Mouse (Mus musculus) embryonic facial prominence, embryonic 13.5 days (tissue): Measurements from ENCODE around the gene Ern2. TPM values are rescaled to one million over a fixed set of nuclear protein-coding genes. Genes with fewer than 3 reads are reported as not detected.
A peak's percentile ranks its signal among the peaks of the same experiment; 100 is the strongest.

ENCODE experiments used
- ATAC-seq: fragments of 200-750 bp; cut with Nextera tagmentation; 2 replicates; pipeline ENCODE4 v1.8.0; 2017; ENCODE audit warnings: low read depth; ENCODE audit not compliant: insufficient number of reproducible peaks, insufficient read depth, low FRiP score, low TSS enrichment
- H3K27ac ChIP-seq: fragments of 300-500 bp; sonication (generic); 2 replicates; pipeline ENCODE4 v1.5.1; 2015; ENCODE audit warnings: moderate library complexity, mild to moderate bottlenecking, inconsistent platforms
- H3K27me3 ChIP-seq: fragments of 300-500 bp; sonication (generic); 2 replicates; pipeline ENCODE4 v1.6.1; 2015; ENCODE audit warnings: mild to moderate bottlenecking, inconsistent platforms
- H3K36me3 ChIP-seq: fragments of 300-500 bp; sonication (generic); 2 replicates; pipeline ENCODE4 v1.6.1; 2015; ENCODE audit warnings: mild to moderate bottlenecking, inconsistent platforms
- H3K4me1 ChIP-seq: fragments of 300-500 bp; sonication (generic); 2 replicates; pipeline ENCODE4 v1.6.1; 2015; ENCODE audit warnings: inconsistent platforms
- H3K4me2 ChIP-seq: fragments of 300-500 bp; sonication (generic); 2 replicates; pipeline ENCODE4 v1.6.1; 2015; ENCODE audit warnings: moderate library complexity, mild to moderate bottlenecking, inconsistent platforms
- H3K4me3 ChIP-seq: fragments of 300-500 bp; sonication (generic); 2 replicates; pipeline ENCODE4 v1.5.1; 2015; ENCODE audit warnings: mild to moderate bottlenecking, inconsistent platforms
- H3K9ac ChIP-seq: fragments of 300-500 bp; sonication (generic); 2 replicates; pipeline ENCODE4 v1.6.1; 2015; ENCODE audit warnings: mild to moderate bottlenecking, inconsistent platforms
- H3K9me3 ChIP-seq: fragments of 300-500 bp; sonication (generic); 2 replicates; pipeline ENCODE4 v1.6.1; 2016; ENCODE audit warnings: inconsistent platforms
- WGBS: fragments of 180-500 bp; shearing (Covaris S2); methylation state at CpG from one replicate; pipeline ENCODE4 v1.1.7; 2015; ENCODE audit warnings: mixed read lengths; 5-methylcytosine and 5-hydroxymethylcytosine counted together
- polyA plus RNA-seq: library from polyadenylated mRNA; unstranded; fragments of >200 nt; fragmentation: Nextera tagmentation; extraction: Ambion mirVana; gene quantifications from 2 replicates; pipeline ENCODE4 v1.2.1, GENCODE M21; 2015

The Ern2 gene
- polyA plus RNA-seq, 1 experiment from 2014 or later = not detected

- 0 out of 2 replicates have a peak, but pooled peaks have one; percentile 2 for ATAC-seq
- H3K9ac ChIP-seq = peak overlapping the region; percentile 82
- no peaks in the 10 kb centered on the region for H3K27me3 ChIP-seq
- peaks cover 40% of the 10 kb centered on the region for H3K4me1 ChIP-seq
- peak overlapping the region; percentile 81 for H3K4me3 ChIP-seq
- H3K4me2 ChIP-seq = peak overlapping the region; percentile 86
- H3K27ac ChIP-seq = peak overlapping the region; percentile 85
- 5% methylated on average over 13 of the region's 13 CpGs for WGBS
- H3K36me3 ChIP-seq = peaks cover 21% of the 10 kb centered on the region
- no peaks in the 10 kb centered on the region for H3K9me3 ChIP-seq
These were observed 27.5 kb downstream of the Ern2 start for GRCm38 (mm10) chr7:122158488-122158887.

- ATAC-seq = no peak
- 85% methylated on average over 4 of the region's 4 CpGs for WGBS
- H3K27ac ChIP-seq = no peak overlapping the region
- H3K4me3 ChIP-seq = no peak overlapping the region
- H3K9ac ChIP-seq = no peak overlapping the region
- H3K9me3 ChIP-seq = no peaks in the 10 kb centered on the region
- no peaks in the 10 kb centered on the region for H3K27me3 ChIP-seq
- peaks cover 3% of the 10 kb centered on the region; the same call in 1 of the 2 replicates for H3K4me1 ChIP-seq
- peaks cover 24% of the 10 kb centered on the region for H3K36me3 ChIP-seq
- H3K4me2 ChIP-seq = no peak overlapping the region
These were observed 33.5 kb downstream of the Ern2 start for GRCm38 (mm10) chr7:122152473-122152872.

GRCm38 (mm10) chr7:122140991-122141390, 45.0 kb downstream of the Ern2 start:
- H3K9me3 ChIP-seq = no peaks in the 10 kb centered on the region
- no peak for ATAC-seq
- H3K27me3 ChIP-seq = no peaks in the 10 kb centered on the region
- no peak overlapping the region for H3K9ac ChIP-seq
- no peak overlapping the region for H3K4me2 ChIP-seq
- peaks cover 95% of the 10 kb centered on the region for H3K36me3 ChIP-seq
- no peak overlapping the region for H3K4me3 ChIP-seq
- H3K27ac ChIP-seq = no peak overlapping the region
- H3K4me1 ChIP-seq = no peaks in the 10 kb centered on the region

GRCm38 (mm10) chr7:122138190-122138589, 47.8 kb downstream of the Ern2 start:
- Histone ChIP-seq H3K27ac (no peak overlapping the region), H3K9ac (no peak overlapping the region), H3K36me3 (peaks cover 84% of the 10 kb centered on the region), H3K4me2 (no peak overlapping the region), H3K9me3 (no peaks in the 10 kb centered on the region), H3K4me1 (peaks cover 6% of the 10 kb centered on the region), H3K4me3 (no peak overlapping the region), H3K27me3 (no peaks in the 10 kb centered on the region)
- ATAC-seq = no peak
- whole genome bisulfite sequencing = 91% methylated on average over 5 of the region's 5 CpGs

- Histone ChIP-seq H3K4me3 (no peak overlapping the region), H3K9me3 (no peaks in the 10 kb centered on the region), H3K4me1 (peaks cover 9% of the 10 kb centered on the region), H3K9ac (no peak overlapping the region), H3K4me2 (no peak overlapping the region), H3K27me3 (no peaks in the 10 kb centered on the region), H3K36me3 (peaks cover 75% of the 10 kb centered on the region), H3K27ac (no peak overlapping the region)
- ATAC-seq = no peak
These were observed 48.9 kb downstream of the Ern2 start for GRCm38 (mm10) chr7:122137071-122137470.

- Histone ChIP-seq H3K4me1 (peaks cover 9% of the 10 kb centered on the region), H3K4me2 (no peak overlapping the region), H3K9ac (no peak overlapping the region), H3K4me3 (no peak overlapping the region), H3K9me3 (no peaks in the 10 kb centered on the region), H3K27me3 (no peaks in the 10 kb centered on the region), H3K27ac (no peak overlapping the region), H3K36me3 (peaks cover 56% of the 10 kb centered on the region)
- ATAC-seq = no peak
- 70% methylated on average over 10 of the region's 10 CpGs for WGBS
These were observed 50.9 kb downstream of the Ern2 start for GRCm38 (mm10) chr7:122135070-122135469.

- H3K27ac ChIP-seq = peak overlapping the region; percentile 80
- H3K27me3 ChIP-seq = no peaks in the 10 kb centered on the region
- peaks cover 9% of the 10 kb centered on the region for H3K4me1 ChIP-seq
- ATAC-seq = no peak
- H3K36me3 ChIP-seq = peaks cover 42% of the 10 kb centered on the region
- WGBS = 17% methylated on average over 8 of the region's 8 CpGs
- H3K9ac ChIP-seq = peak overlapping the region; percentile 91
- peak overlapping the region; percentile 81 for H3K4me2 ChIP-seq
- H3K4me3 ChIP-seq = peak overlapping the region; percentile 93
- no peaks in the 10 kb centered on the region for H3K9me3 ChIP-seq
These were observed 52.7 kb downstream of the Ern2 start for GRCm38 (mm10) chr7:122133338-122133625.

- Histone ChIP-seq H3K9ac (peak within 1 kb of the TSS; percentile 91), H3K27me3 (no peaks in the 10 kb centered on the region), H3K36me3 (peaks cover 42% of the 10 kb centered on the region), H3K4me2 (peak within 1 kb of the TSS; percentile 81), H3K4me1 (peaks cover 9% of the 10 kb centered on the region), H3K4me3 (peak within 1 kb of the TSS; percentile 93), H3K9me3 (no peaks in the 10 kb centered on the region), H3K27ac (peak within 1 kb of the TSS; percentile 80)
- under 1% methylated on average over 54 of the region's 54 CpGs for WGBS
- ATAC-seq = peak; percentile 96
These were observed 53.3 kb downstream of the Ern2 start, which contains the start of the genes Palb2 and Dctn5 for GRCm38 (mm10) chr7:122132497-122133337. TSS of gene Palb2 (minus strand) at chr7:122132985. TSS of gene Dctn5 (plus strand) at chr7:122133041.

- no peaks in the 10 kb centered on the region for H3K9me3 ChIP-seq
- H3K36me3 ChIP-seq = peaks cover 43% of the 10 kb centered on the region
- H3K4me2 ChIP-seq = peak overlapping the region; percentile 81
- peaks cover 9% of the 10 kb centered on the region for H3K4me1 ChIP-seq
- no peaks in the 10 kb centered on the region for H3K27me3 ChIP-seq
- H3K27ac ChIP-seq = no peak overlapping the region
- ATAC-seq = no peak
- peak overlapping the region; percentile 93 for H3K4me3 ChIP-seq
- H3K9ac ChIP-seq = peak overlapping the region; percentile 91; the same call in 1 of the 2 replicates
These were observed 54.2 kb downstream of the Ern2 start for GRCm38 (mm10) chr7:122131834-122132233.

GRCm38 (mm10) chr7:122126946-122127345, 59.1 kb downstream of the Ern2 start:
- H3K36me3 ChIP-seq = peaks cover 59% of the 10 kb centered on the region

GRCm38 (mm10) chr7:122125636-122126035, 60.4 kb downstream of the Ern2 start:
- H3K27ac ChIP-seq = no peak overlapping the region
- no peaks in the 10 kb centered on the region for H3K9me3 ChIP-seq
- peaks cover 68% of the 10 kb centered on the region for H3K36me3 ChIP-seq
- no peaks in the 10 kb centered on the region for H3K4me1 ChIP-seq
- no peak overlapping the region for H3K4me3 ChIP-seq
- no peak overlapping the region for H3K4me2 ChIP-seq
- 77% methylated on average over 8 of the region's 8 CpGs for WGBS
- H3K9ac ChIP-seq = no peak overlapping the region
- ATAC-seq = no peak
- no peaks in the 10 kb centered on the region for H3K27me3 ChIP-seq

More at GRCm38 (mm10) chr7:122126946-122127345, 59.1 kb downstream of the Ern2 start:
- no peak for ATAC-seq
- H3K4me2 ChIP-seq = no peak overlapping the region
- H3K27ac ChIP-seq = no peak overlapping the region
- no peaks in the 10 kb centered on the region for H3K4me1 ChIP-seq
- no peaks in the 10 kb centered on the region for H3K9me3 ChIP-seq
- no peaks in the 10 kb centered on the region for H3K27me3 ChIP-seq
- WGBS = 93% methylated on average over 11 of the region's 11 CpGs
- no peak overlapping the region for H3K4me3 ChIP-seq
- H3K9ac ChIP-seq = 0 out of 2 replicates have a peak overlapping the region, but pooled peaks have one; percentile 6

- peaks cover 79% of the 10 kb centered on the region for H3K36me3 ChIP-seq
- no peak overlapping the region for H3K4me2 ChIP-seq
- no peak overlapping the region for H3K4me3 ChIP-seq
- no peak for ATAC-seq
- H3K4me1 ChIP-seq = no peaks in the 10 kb centered on the region
- H3K27ac ChIP-seq = no peak overlapping the region
- H3K9me3 ChIP-seq = no peaks in the 10 kb centered on the region
- H3K27me3 ChIP-seq = no peaks in the 10 kb centered on the region
- 84% methylated on average over 4 of the region's 4 CpGs for WGBS
- H3K9ac ChIP-seq = no peak overlapping the region
These were observed 62.5 kb downstream of the Ern2 start for GRCm38 (mm10) chr7:122123518-122123917.
